Mouse (Mus musculus): ENCODE data around the gene Mrpl30.

DNA sequence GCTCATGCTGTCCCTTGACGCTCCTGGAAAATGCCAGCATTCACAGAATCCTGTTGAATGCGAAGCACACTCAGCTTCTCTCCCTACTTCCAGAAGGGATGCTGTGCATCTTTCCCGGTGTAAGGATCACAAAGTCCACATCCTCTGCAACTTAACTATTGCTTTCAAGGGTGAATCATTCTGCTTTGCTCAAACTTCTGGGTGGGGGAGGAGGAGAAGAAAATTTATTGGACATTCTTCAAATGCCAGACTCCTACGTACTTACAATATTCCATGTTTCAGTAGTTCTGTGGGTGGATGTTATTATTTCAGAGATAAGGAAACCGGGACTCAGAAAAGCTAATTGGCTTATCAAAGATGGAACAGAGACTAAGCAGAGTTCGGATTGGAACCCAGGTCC lies 27.8 kb downstream of the Mrpl30 start:
- TF ChIP-seq CTCF (IDR thresholded peaks at IDR 0.05; ENCODE audit: low read depth, low read length) (no peak), POLR2AphosphoS5 (IDR thresholded peaks at IDR 0.05; ENCODE audit: insufficient replicate concordance, low read depth, low read length) (no peak), TAL1 (conservative IDR thresholded peaks at IDR 0.05; ENCODE audit: low read depth, low read length) (no peak), GATA1 (IDR thresholded peaks at IDR 0.05; ENCODE audit: borderline replicate concordance, low read length) (no peak), GATA2 (IDR thresholded peaks at IDR 0.05; ENCODE audit: borderline replicate concordance, low read depth, low read length) (no peak)

Data from G1E (cell line).